Mouse (Mus musculus) ZHBTc4 (cell line): Measurements from ENCODE around the gene Srarp.

Source experiments
- DNase-seq: peaks from one replicate; pipeline ENCODE4 v3.0.0-alpha.2; 2011; ENCODE audit warnings: low read depth, low spot score

The Srarp gene

DNA sequence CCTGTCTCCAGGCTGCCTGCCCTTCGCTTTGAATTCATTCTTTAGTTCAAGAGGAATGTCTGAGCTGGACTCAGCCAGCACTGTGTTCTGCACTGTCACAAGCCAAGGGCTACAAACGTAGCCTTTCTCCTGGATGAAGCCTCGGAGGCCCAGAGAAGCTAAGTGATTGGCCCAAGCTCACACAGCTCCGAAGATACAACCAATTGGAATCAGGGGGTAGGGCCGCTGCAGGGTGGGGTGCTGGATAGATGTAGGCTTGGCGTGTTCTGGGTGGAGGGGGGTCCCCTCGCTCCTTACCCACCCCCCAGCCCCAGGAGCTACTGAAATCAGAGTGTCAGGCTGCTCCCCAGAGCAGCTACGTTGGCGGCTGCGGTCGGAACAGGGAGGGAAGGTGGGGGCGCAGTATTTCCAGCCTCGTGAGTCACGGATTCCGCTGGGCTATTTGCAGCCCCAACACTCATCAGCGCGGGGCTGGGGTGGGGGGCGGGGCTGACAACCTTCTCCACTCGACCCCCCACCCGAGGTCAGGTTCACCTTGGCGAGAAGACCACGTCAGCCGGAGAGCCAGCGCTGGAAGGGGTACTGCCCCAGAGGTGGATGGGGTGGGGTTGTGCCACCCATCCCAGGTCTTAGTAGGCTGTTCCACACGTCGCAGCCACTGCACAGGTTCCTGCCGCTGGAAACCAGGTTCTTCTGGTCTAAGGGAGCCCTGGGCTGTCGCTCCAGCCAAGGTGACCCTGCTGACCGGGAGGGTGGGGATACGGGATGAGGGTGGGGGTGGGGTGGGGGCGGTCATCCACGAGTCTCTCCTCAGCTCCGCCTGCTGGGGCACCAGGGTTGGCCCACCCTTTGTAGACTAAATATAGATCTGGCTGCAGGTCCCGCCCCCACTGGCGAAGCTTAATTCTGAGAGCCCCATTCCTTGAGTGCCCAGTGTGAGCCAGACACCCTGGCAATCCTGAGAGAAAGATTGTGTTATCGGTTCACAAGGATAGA is 10.1 kb downstream of the Srarp start:
- DNase-seq: peak; percentile 95

DNA sequence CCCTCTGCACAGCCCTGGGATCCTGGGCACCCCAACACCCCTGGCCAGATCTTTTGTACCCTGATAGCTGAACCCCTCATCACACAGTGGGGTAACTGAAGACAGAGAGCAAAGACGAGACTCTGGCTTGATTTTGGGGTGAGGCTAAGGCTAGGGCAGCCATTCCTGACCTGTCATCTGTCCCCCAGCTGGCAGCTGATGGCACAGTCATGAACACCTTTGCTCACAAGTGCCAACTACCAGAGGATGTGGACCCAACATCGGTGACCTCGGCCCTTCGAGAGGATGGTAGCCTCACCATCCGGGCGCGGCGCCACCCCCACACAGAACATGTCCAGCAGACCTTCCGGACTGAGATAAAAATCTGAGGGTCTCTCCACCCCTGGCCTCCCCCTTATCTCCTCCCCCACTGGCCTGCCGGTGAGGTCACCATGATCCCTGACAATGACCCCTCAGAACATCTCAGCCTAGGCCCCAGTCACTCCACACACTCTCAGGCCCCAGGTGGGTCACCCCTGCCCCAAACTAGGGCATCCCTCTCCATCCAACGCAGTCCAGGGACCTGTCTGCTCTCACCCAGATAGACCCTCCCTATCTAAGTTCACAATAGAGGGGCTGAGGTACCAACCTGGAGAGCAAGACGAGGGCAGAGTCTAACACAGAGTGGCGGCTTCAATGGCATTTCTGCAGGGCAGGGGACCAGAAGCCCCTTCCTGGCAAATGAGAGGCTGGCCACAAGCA is 12.0 kb downstream of the Srarp start:
- no peak for DNase-seq

DNA sequence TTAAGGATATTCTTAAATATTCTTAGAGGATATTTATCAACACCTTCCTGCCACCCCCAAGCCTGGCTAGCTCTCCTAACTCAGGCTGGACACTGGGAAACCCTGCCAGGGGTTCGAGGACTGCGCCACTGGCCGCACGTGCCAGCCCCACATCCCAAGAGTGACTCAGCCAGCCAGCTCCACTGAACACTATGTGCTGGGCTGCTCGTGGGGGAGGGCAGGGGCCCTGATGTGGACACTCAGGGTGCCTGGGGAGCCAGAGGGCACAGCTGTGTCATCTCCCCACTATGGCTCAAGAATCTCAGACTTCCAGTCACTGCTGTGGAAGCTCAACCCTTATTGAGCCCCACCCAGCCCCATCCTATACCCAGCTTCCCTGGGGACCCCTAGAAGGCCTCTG is 12.6 kb downstream of the Srarp start:
- no peak for DNase-seq

DNA sequence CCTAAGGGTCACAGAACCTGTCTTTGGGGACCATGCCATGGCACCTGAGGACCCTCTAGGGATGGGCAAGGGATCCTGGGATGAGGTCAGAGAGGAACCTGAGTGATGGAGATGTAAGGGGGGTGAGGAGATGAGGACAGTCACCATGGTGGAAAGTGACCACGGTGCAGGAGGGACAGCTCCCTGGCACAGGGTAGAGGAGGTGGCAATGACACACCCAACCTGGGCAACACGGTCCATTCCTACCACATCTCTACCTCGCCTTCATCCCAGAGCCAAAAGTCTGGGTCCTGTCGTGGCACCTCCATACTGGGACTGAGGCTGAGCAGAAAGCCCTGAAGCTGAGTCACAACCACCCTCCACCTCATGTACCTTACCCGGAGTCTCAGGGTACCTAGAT is 13.1 kb downstream of the Srarp start:
- no peak for DNase-seq

DNA sequence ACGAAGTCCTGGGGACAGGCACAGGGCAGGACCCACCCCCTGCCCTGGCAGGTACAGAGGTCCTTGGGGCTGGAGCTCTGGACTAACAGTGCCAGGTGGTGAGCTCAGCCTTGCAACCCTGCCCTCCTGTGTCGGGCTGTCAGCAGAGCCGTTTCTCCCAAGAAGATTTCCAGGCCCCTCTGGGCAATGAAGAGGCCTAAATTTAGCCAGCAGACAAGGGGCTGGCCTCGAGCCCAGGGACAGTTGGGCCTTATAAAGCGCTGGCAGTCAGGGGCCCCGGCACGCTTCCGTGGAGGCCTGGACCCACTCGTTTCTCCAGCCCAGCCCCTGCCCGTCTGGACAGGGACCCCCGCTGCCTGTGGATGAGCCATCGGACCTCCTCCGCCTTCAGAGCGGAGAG is 14.5 kb downstream of the Srarp start:
- no peak for DNase-seq

DNA sequence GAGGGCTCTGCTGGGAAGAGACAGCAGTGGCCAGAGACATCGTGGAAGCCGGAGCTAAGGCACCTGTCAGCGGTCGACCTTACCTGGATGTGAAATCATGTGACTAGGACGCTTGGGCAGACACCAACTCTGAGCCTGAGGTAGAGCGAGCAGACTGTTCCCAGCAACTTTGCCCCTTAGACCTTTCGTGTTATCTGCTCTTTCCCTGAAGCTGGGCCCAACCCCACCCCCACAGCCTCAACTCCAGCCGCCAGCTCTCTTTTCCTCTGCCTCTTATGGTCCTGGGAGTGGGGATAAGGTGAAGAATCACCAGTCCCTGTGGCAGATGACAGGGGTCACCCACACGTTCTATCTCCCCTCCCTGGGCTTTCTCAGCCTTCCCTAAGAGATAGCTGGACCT is 15.0 kb downstream of the Srarp start:
- DNase-seq: no peak

DNA sequence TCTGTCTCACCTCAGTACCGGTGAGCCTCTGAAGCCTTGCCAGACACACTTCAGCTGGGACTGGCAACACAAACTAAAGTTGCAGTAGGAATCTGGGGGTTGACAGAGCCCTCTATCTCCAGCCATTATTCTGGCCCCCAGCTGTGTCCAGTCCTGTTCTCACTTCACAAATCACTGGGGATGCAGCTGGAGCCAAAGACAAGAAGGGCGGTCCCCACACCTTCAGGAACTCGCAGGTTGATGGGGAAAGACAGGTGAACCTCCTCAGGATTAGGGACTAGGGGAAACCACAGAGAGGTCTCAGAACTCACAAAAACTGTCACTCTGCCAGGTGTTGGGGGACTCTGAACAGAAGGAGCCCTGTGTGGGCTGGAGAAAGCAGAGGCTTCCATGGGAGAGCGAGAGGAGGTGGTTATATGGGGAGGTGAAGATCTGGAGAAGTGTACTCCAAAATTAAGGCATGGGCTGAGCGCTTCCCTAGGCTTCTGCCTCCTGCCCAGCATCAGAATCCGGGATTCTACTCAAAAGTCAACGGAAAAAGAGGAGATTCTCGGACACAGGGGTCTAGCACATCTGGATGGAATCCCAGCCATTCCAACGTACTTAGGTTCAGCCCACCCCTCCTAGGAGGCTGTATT is 15.6 kb downstream of the Srarp start, which contains the start of gene Hspb7:
Gene Hspb7, plus strand, starts transcription at position 588 of the 638 bp plus-strand sequence.
- no peak for DNase-seq

DNA sequence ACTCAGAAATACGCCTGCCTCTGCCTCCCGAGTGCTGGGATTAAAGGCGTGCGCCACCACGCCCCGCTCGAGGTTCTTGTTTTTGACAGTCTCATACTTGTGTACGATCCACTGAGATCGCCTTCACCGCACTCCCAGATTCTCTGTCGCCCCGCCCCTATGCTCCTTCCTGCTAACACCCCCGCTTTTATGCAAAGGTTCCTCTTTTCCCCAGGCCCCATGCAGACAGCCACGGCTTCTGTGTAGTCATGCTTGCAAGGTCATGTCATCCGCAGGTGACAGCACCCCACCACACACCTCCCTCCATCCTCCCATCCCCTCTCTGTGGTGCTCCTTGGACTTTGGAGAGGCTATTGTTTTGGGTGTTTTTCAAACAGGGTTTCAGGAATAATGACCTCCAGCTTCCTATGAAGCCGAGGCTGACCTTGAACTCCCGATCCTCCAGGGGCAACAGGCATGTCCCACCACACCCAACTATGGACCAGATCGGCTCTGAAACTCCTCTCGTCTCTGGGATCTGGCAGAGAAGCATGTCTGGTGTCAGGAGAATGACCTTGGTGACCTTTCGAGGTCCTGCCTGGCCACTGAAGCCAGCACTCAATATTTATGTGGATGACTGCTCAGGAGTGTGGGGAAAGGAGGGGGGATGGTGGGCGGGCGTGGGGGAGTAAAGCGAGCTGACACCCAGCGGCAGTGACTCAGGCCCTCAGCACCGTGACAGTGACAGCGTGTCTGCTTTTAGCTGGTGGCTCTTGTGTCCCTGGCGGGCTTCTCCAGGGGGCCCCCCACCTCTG is 16.3 kb downstream of the Srarp start:
- peak; percentile 81 for DNase-seq

DNA sequence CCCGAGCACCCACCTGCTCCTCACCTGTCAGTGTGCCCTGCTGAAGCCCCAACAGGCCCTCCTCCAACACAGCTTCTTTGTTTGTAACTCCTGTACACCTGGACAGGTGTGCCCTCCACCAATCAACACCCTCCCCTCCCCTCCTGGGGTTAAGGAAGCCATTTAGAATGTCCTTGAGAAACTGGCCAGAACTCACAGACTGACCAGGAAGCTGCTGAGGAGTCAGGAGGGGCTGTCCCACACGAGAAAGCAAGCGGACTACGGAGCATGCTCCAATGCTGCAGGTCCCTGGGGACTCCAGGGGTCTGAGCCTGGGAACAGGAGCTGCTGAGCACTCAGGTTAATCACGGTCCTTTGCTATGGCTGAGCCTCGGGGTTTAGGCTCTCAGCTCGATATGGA is 20.0 kb downstream of the Srarp start, which contains the start of gene Clcnkb:
Gene Clcnkb, minus strand, starts transcription at position 91 of the 400 bp plus-strand sequence.
- DNase-seq: no peak

DNA sequence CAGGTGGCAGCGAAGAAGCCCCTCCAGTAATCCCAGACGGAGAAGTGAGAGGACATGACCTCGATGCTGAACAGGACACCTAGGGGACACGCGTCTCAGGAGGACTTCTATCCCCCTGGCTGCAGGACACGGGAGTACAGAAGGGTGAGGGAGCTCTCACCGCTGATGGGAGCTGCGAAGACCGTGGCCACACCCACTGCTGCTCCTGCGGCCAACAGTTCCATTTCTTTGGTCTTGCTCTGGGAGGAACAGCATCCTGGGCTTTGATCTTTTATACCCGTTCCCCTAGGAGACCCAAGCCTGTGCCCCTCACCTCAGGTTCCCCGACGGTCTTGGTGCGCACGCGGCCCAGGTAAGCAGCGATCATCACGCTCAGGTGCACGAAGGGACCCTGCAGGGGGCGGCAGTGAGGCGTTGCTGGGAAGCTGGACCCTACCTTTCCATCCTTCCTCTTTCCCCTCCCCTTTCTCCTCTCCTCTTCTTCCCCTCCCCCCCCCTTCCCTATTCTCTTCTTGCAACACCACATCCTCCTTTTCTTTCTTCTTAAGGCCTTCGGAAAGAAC is 24.4 kb downstream of the Srarp start:
- DNase-seq: peak; percentile 80

DNA sequence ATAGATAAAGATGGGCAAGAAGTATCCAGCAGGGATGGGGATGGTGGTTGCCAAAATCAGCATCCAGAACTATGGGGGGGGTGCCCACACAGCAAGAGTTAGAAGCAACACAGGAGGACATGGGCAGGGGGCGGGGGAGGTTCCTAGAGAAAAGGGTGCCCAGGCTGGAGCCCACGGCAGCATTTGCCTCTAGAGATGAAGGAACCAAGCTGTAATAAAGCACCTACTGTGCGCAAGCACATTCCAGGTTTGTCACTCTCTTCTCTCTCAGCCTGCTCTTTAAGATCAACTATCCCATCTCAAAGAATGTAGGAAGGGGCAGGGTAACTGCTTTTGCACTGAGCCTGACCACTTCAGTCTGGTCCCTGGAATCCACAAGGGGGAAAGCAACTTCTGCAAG is 27.3 kb downstream of the Srarp start:
- no peak for DNase-seq

DNA sequence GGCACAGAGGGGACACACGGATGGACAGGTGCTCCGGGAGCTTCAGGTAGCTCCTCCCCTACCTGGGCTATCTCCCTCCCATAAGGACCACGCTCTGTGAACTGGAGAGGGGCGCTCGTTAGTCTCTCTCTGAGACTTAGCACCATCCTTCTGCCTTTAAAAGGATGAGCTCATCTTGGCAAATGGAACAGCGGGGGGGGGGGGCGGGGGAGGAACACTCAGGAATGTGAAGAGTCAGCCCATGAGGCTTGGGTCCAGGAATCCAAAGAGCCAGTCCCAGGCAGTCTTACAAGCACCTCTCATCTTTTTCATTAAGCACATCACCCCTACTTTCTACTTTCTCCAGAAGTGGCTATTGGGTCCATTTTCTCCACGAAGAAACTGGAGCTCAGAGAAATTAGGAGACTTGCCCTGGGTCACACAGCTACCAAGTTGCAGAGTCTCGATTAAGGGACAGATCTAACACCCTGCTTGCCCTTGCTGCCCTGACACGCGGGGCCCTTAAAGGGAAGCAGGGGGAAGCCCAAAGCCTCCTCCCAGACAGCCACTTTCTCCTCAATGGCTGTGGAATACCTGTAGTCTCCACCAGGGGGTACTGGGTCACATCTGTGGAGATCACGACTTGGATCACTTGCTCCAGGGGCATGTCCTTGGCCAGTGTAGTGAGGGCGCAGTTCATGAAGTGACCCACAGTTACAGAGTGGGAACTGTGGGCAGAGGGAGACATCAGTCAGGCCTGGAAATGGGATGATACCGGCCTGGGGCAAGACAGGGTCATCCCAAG is 29.2 kb downstream of the Srarp start:
- peak; percentile 83 for DNase-seq

DNA sequence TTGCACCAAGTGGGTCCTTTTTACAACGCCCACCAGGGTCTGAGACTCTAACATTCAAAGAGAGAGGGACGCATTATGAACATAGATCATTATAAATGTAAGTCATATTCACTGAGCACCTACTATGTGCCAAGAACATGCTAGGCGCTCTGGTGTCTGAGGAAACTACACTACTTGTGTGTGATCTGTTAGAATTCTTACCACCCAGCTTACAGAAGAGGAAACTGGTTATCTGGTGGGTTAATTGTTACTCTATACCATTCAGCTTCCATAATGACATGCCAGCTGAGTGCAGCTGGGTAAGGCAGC is 30.6 kb downstream of the Srarp start:
- DNase-seq: no peak

DNA sequence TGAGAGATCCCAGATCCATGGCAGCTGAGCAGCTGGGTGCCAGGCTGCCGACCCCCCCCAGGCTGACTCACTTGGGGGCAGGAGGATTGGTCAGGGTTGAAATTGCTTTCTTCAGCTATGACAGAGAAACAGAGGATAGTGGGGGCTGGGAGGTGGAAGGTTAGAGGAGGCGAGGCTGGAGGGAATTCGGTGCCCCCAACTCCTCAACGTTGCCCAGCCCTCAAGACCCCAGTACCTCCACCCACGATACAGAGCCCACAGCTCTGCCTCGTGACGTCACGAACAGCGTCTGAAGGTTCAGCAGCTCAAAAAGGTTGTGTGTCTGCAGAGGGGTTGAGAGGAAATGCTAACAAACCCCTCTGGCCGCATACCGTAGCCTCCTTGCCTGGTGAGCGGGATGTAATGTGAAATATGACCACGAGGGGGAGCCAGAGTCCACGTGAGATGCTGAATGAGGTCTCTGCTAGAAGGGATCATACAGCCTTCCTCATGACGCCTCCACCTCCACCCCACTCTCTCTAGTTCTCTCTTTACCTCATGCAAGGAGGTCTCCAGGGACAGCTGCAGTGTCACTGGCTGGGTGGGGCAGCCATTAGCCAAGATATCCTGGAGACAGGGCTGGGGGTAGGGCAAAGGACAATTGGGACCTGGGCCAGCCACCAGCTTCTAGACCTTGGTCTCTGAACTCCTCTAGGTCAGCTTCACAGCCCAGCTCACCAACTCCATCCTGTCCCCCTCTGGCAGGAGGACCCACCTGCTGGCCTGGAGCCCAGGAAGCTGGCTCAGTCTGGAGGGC is 31.2 kb downstream of the Srarp start:
- DNase-seq: peak; percentile 88

DNA sequence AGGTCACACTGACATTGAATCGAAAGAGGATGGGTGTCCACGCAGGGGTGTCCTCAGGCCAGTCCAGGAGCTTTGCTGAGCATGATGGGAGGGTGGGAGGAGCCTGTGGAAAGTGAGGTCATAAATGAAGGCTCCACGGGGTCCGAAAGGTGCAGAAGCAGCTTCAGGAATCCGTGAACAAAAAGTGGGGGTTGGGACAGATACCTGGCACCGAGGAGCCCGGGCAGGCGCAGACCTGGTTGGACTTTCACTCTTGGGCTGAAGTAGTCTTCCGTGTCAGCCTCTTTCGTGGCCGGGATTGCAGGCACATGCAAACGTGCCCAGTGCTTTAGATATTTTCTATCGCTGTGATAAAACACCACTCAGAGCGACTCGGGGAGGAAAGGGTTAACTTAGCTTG is 35.7 kb downstream of the Srarp start:
- DNase-seq: no peak

DNA sequence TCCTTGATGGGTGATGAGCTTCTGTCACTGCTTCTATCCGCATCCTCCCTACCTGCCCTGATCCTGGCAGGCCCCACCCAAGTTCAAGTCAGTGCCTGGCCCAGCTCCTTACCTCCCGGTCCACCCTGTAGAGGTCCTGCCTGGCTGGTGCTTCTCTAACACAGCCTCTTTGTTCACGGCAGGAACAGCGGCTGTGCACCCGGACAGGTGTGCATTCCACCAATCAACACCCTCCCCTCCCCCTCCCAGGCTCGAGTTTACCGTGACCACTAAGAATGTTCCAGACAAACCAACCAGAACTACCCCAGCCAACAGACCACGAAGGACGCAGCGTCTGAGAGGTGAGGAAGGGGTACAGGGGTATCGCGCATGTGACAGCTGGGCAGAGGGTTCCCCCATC is 37.4 kb downstream of the Srarp start, which contains the start of gene Clcnka:
Gene Clcnka, minus strand, starts transcription at position 180 of the 400 bp plus-strand sequence.
- no peak for DNase-seq

DNA sequence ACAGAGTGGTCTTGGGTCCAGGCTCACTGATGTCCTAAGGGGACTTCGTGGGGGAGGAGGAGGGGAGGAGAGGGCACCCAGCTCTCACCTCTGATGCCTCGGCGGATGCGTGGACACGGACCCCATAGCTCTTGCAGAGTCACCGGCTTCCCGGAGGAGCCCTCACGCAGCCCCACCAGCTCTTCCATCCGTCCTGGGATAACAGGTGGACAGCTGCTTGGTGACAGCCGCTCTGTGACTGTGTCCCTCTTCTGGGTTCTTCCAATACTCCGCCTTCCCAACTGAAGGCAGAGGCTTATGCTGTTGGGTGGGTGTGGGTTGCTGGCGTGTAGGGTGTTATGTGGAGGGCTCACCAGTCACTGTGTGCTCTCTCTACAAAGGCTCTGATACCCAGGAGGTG is 38.0 kb downstream of the Srarp start:
- no peak for DNase-seq

DNA sequence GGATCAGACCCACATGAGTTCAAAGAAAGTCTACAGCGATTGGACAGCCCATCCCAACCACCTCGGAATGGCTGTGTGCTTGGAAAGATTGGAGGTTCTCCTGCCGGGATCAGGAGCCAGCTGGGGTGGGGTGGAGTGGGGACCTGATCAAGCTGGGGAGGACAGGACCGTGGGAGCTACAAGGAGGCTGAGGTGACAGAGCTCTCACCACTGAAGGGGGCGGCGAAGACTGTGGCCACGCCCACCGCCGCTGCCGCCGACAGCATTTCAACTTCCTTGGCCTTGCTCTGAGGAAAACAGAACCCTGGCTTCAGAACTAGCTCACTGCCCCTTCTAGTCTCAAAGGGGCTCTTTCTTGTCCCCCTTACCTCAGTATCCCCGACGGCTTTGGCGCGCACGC is 41.2 kb downstream of the Srarp start:
- DNase-seq: peak; percentile 74

DNA sequence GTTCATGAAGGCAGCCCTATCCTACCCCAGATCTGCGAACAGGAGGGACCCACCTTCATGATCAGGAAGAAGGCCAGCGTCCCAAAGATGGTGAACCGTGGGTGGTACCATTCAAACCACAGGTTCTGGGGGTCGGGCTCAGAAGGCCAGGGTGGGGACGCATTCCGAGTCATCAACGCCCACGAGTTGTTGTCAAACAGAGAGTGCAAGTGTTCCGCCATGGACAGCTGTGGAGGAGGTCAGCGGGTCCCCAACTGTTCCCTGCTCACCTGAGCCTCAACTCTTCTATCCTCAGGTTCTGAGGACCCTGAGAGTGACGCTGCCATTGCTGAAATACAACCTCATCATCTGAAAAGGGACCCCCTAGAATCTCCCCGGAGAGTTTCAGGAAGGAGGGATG is 44.6 kb downstream of the Srarp start:
- no peak for DNase-seq
